Mouse (Mus musculus): ENCODE measurements at regions not wholly inside any gene's neighbourhood (a gene's known extent, or its start where the extent isn't known, plus 50 kb on each side); places are given as distances from the start of the nearest gene placed in this dataset.

- DNase-seq (ENCODE audit: extremely low read depth, insufficient read length, low spot score) = no peak
Measured at GRCm38 (mm10) chr1:168908684-168909175, 476.7 kb upstream of the Pbx1 start.

DNA sequence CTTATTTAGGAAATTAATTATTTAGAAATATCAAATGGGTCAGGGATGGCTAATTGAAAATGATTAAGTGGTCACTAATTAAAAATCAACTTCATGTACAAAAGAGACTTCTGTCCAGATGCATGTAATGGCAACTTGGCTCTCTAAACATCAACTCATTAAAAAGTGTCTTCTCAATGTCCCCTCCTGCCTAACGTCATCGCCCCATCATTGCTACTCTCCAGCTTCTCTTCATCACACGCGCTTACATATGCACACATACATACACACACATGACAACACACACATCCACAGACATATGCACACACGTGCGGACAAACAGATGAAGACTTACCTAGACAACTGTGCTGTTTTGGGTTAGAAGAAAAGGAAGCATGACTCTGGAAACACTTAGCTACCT, 476.1 kb upstream of the Pbx1 start:
- DNase-seq (ENCODE audit: extremely low read depth, insufficient read length, low spot score) = no peak

- no peak for DNase-seq (ENCODE audit: extremely low read depth, insufficient read length, low spot score)
Measured at GRCm38 (mm10) chr1:168898483-168898882, 466.4 kb upstream of the Pbx1 start.

GRCm38 (mm10) chr1:168861577-168861976, 429.5 kb upstream of the Pbx1 start:
- DNase-seq (ENCODE audit: extremely low read depth, insufficient read length, low spot score) = no peak

- DNase-seq (ENCODE audit: extremely low read depth, insufficient read length, low spot score) = no peak
Measured at GRCm38 (mm10) chr1:168823184-168823583, 391.1 kb upstream of the Pbx1 start.

GRCm38 (mm10) chr1:168818381-168818780, 386.3 kb upstream of the Pbx1 start:
- no peak for DNase-seq (ENCODE audit: extremely low read depth, insufficient read length, low spot score)

DNA sequence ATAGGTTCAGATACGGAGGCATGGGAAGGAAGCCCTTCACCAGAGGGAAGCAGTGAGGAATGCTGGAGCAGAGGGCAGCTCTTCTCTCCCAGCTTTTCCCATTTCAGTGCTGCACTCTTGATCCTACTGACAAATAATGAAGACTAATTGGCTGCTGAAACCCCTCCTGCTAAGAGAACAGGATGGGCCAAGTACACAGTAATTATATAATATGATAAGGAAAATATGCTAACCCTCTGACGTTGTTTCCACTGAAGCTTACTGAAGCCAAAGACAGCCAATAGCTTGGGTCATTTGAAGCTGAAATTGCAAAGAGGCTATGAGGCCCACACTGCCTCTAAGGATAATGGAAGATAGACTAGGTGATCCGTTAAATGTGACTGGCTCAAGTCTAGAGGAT, 375.0 kb upstream of the Pbx1 start:
- no peak for DNase-seq (ENCODE audit: extremely low read depth, insufficient read length, low spot score)

- no peak for DNase-seq (ENCODE audit: extremely low read depth, insufficient read length, low spot score)
Measured at GRCm38 (mm10) chr1:168805442-168805841, 373.4 kb upstream of the Pbx1 start.

GRCm38 (mm10) chr1:168801046-168801445, 369.0 kb upstream of the Pbx1 start:
- no peak for DNase-seq (ENCODE audit: extremely low read depth, insufficient read length, low spot score)

GRCm38 (mm10) chr1:168786731-168787130, 354.7 kb upstream of the Pbx1 start:
- DNase-seq (ENCODE audit: extremely low read depth, insufficient read length, low spot score) = no peak

DNA sequence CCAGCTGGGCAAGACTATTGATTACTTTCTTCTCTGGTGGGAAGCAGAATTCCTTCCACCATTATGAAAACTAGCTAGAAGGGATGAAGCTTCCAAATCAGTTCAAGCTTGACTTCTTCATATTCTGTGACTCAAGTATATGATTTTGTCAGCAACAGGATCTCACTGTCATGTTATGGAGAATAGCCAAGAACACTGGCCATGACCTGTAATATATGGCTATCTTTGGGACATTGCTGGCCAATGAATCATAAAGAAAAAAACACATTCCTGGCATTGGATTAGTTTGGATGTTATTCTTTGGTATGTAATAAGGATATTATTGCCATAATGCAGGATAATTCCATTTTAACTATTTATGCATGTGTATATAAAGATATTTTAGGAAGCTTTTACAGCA, 351.8 kb upstream of the Pbx1 start:
- no peak for DNase-seq (ENCODE audit: extremely low read depth, insufficient read length, low spot score)

- no peak for DNase-seq (ENCODE audit: extremely low read depth, insufficient read length, low spot score)
Measured at GRCm38 (mm10) chr1:168764368-168764895, 332.4 kb upstream of the Pbx1 start.

DNA sequence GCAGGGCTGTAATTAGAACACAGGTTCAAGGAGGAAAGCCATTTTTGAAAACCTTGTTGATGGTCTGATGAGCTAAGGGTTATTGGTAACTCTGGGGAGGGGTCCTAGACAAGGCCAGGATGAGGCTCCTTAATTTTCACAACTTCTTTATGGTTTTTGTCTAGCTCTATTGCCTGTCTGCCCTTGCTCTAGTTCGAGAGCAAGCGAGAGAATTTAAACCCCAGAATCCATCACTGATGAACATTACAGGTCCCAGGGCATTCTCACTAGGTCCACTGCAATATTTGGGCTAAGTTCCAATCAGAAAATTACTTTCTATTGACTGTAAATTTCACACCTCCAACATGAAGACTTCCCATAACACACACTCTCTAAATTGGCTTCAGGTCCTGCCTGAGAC, 329.0 kb upstream of the Pbx1 start:
- DNase-seq (ENCODE audit: extremely low read depth, insufficient read length, low spot score) = no peak

- DNase-seq (ENCODE audit: extremely low read depth, insufficient read length, low spot score) = no peak
Measured at GRCm38 (mm10) chr1:168760239-168760638, 328.2 kb upstream of the Pbx1 start.

- DNase-seq (ENCODE audit: extremely low read depth, insufficient read length, low spot score) = no peak
Measured at GRCm38 (mm10) chr1:168758835-168759234, 326.8 kb upstream of the Pbx1 start.

GRCm38 (mm10) chr1:168754196-168754595, 322.1 kb upstream of the Pbx1 start:
- DNase-seq (ENCODE audit: extremely low read depth, insufficient read length, low spot score) = no peak

GRCm38 (mm10) chr1:168743435-168743834, 311.4 kb upstream of the Pbx1 start:
- no peak for DNase-seq (ENCODE audit: extremely low read depth, insufficient read length, low spot score)

DNA sequence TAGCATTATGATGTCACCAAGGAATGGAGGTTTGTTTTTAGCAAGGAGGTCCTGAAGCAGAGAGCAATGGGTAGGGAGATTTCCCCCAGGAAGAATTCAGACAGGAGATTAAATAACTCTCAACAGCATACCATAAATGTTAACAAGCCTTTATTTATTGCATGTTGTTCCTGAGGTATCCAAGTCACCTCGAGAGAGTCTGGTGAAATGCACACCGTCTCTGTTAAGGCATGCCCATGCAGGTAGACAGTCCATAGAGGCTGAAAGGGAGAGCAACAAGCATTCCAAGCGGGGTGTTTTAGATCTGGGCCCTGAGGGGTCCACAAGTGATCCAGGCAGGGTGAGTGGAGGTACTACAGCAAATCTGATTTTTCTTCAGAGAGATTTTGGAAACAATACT, 305.9 kb upstream of the Pbx1 start:
- no peak for DNase-seq (ENCODE audit: extremely low read depth, insufficient read length, low spot score)

GRCm38 (mm10) chr1:168737277-168737863, 305.3 kb upstream of the Pbx1 start:
- DNase-seq (ENCODE audit: extremely low read depth, insufficient read length, low spot score) = no peak

DNA sequence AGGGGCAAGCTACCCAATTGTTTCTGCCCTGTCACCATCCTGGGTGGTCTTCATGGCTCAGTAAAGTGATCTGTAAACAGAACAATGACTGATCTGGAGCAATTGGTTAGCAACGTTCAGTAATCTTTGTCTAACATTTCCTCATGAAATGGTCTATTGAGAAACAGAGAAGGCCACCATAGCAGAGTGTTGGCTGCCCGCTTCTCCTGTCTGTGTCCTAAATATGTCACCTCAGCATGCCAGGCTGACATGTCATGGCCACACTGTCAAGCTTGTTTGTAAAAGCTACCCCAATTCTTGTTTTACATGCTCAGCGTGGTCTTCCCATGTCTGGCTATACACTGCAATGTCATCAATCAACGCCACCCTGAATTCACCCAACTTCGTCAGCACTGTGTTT, 301.0 kb upstream of the Pbx1 start:
- no peak for DNase-seq (ENCODE audit: extremely low read depth, insufficient read length, low spot score)

GRCm38 (mm10) chr1:168709836-168710235, 277.8 kb upstream of the Pbx1 start:
- DNase-seq (ENCODE audit: extremely low read depth, insufficient read length, low spot score) = no peak

- DNase-seq (ENCODE audit: extremely low read depth, insufficient read length, low spot score) = no peak
Measured at GRCm38 (mm10) chr1:168709017-168709681, 277.1 kb upstream of the Pbx1 start.

Data from 3134 (cell line).